Mouse (Mus musculus): ENCODE data around the gene March2. TPM values are rescaled to one million over a fixed set of nuclear protein-coding genes. Genes with fewer than 3 reads are reported as not detected.

March2 gene
- total and polyA plus RNA-seq, 2 experiments from 2014 or later: 88.5 to 117 TPM

- 80% methylated on average over 2 of the region's 2 CpGs for WGBS
- Histone ChIP-seq H3K4me3 (ENCODE audit: low read depth, low read length) (no peak overlapping the region), H3K27ac (ENCODE audit: low read depth) (no peak overlapping the region), H3K27me3 (ENCODE audit: control insufficient read depth, insufficient read depth, low read length) (no peaks in the 10 kb centered on the region), H3K4me2 (ENCODE audit: low read depth, low read length) (no peak overlapping the region), H3K9me3 (replicated peaks; ENCODE audit: control insufficient read depth, low read length) (no peaks in the 10 kb centered on the region), H3K9ac (replicated peaks; ENCODE audit: low read depth, low read length) (no peak overlapping the region), H3K36me3 (replicated peaks; ENCODE audit: control insufficient read depth, insufficient read depth, low read length) (peaks cover 20% of the 10 kb centered on the region), H3K4me1 (ENCODE audit: control insufficient read depth, insufficient read depth) (peaks cover 26% of the 10 kb centered on the region)
- DNase-seq (ENCODE audit: low spot score) (no peak), ATAC-seq (ENCODE audit: insufficient read depth, low read depth) (no peak)
- TF ChIP-seq CTCF (IDR thresholded peaks at IDR 0.05; ENCODE audit: low read depth): no peak
- no peak for TF ChIP-seq EP300 (IDR thresholded peaks at IDR 0.05; ENCODE audit: low read depth)
Measured at GRCm38 (mm10) chr17:33676086-33676485, 42.4 kb downstream of the March2 start.

- H3K9me3 ChIP-seq (replicated peaks; ENCODE audit: control insufficient read depth, low read length): no peaks in the 10 kb centered on the region
- H3K27me3 ChIP-seq (ENCODE audit: control insufficient read depth, insufficient read depth, low read length): no peaks in the 10 kb centered on the region
- no peak for ATAC-seq (ENCODE audit: insufficient read depth, low read depth)
- peaks cover 22% of the 10 kb centered on the region for H3K4me1 ChIP-seq (ENCODE audit: control insufficient read depth, insufficient read depth)
- no peak for TF ChIP-seq CTCF (IDR thresholded peaks at IDR 0.05; ENCODE audit: low read depth)
- peaks cover 20% of the 10 kb centered on the region for H3K36me3 ChIP-seq (replicated peaks; ENCODE audit: control insufficient read depth, insufficient read depth, low read length)
- DNase-seq (ENCODE audit: low spot score): no peak
- no peak overlapping the region for H3K27ac ChIP-seq (ENCODE audit: low read depth)
- H3K9ac ChIP-seq (replicated peaks; ENCODE audit: low read depth, low read length): no peak overlapping the region
- no peak overlapping the region for H3K4me3 ChIP-seq (ENCODE audit: low read depth, low read length)
- no peak overlapping the region for H3K4me2 ChIP-seq (ENCODE audit: low read depth, low read length)
Measured at GRCm38 (mm10) chr17:33675452-33675851, 43.0 kb downstream of the March2 start.

- H3K9me3 ChIP-seq (replicated peaks; ENCODE audit: control insufficient read depth, low read length): no peaks in the 10 kb centered on the region
- H3K4me1 ChIP-seq (ENCODE audit: control insufficient read depth, insufficient read depth): peaks cover 12% of the 10 kb centered on the region; the same call in 1 of the 2 replicates
- no peak overlapping the region for H3K4me2 ChIP-seq (ENCODE audit: low read depth, low read length)
- 83% methylated on average over 1 of the region's 1 CpGs for WGBS
- H3K9ac ChIP-seq (replicated peaks; ENCODE audit: low read depth, low read length): no peak overlapping the region
- H3K4me3 ChIP-seq (ENCODE audit: low read depth, low read length): no peak overlapping the region
- no peak overlapping the region for H3K27ac ChIP-seq (ENCODE audit: low read depth)
- H3K36me3 ChIP-seq (replicated peaks; ENCODE audit: control insufficient read depth, insufficient read depth, low read length): peaks cover 24% of the 10 kb centered on the region
- DNase-seq (ENCODE audit: low spot score) (no peak), ATAC-seq (ENCODE audit: insufficient read depth, low read depth) (no peak)
- TF ChIP-seq CTCF (IDR thresholded peaks at IDR 0.05; ENCODE audit: low read depth) (no peak), EP300 (IDR thresholded peaks at IDR 0.05; ENCODE audit: low read depth) (no peak)
- H3K27me3 ChIP-seq (ENCODE audit: control insufficient read depth, insufficient read depth, low read length): no peaks in the 10 kb centered on the region
Measured at GRCm38 (mm10) chr17:33673837-33674236, 44.6 kb downstream of the March2 start.

- WGBS: 95% methylated on average over 3 of the region's 3 CpGs
- ATAC-seq (ENCODE audit: insufficient read depth, low read depth): no peak
- H3K36me3 ChIP-seq (replicated peaks; ENCODE audit: control insufficient read depth, insufficient read depth, low read length): peaks cover 41% of the 10 kb centered on the region
Measured at GRCm38 (mm10) chr17:33669681-33670080, 48.8 kb downstream of the March2 start.

GRCm38 (mm10) chr17:33666813-33667212 lies 51.7 kb downstream of the March2 start:
- 13% methylated on average over 3 of the region's 3 CpGs for WGBS
- no peak overlapping the region for H3K9ac ChIP-seq (replicated peaks; ENCODE audit: low read depth, low read length)
- no peak overlapping the region; the same call in 1 of the 2 replicates for H3K27ac ChIP-seq (ENCODE audit: low read depth)
- no peak overlapping the region for H3K4me3 ChIP-seq (ENCODE audit: low read depth, low read length)
- no peak for TF ChIP-seq CTCF (IDR thresholded peaks at IDR 0.05; ENCODE audit: low read depth)
- no peak for TF ChIP-seq EP300 (IDR thresholded peaks at IDR 0.05; ENCODE audit: low read depth)
- H3K4me2 ChIP-seq (ENCODE audit: low read depth, low read length): no peak overlapping the region
- no peak for DNase-seq (ENCODE audit: low spot score)
- peaks cover 58% of the 10 kb centered on the region for H3K36me3 ChIP-seq (replicated peaks; ENCODE audit: control insufficient read depth, insufficient read depth, low read length)
- no peaks in the 10 kb centered on the region for H3K9me3 ChIP-seq (replicated peaks; ENCODE audit: control insufficient read depth, low read length)
- ATAC-seq (ENCODE audit: insufficient read depth, low read depth): no peak
- no peaks in the 10 kb centered on the region for H3K27me3 ChIP-seq (ENCODE audit: control insufficient read depth, insufficient read depth, low read length)
- no peaks in the 10 kb centered on the region for H3K4me1 ChIP-seq (ENCODE audit: control insufficient read depth, insufficient read depth)

More at GRCm38 (mm10) chr17:33669681-33670080, 48.8 kb downstream of the March2 start:
- H3K9ac ChIP-seq (replicated peaks; ENCODE audit: low read depth, low read length): no peak overlapping the region
- no peak overlapping the region for H3K4me3 ChIP-seq (ENCODE audit: low read depth, low read length)
- H3K4me1 ChIP-seq (ENCODE audit: control insufficient read depth, insufficient read depth): no peaks in the 10 kb centered on the region
- H3K27ac ChIP-seq (ENCODE audit: low read depth): no peak overlapping the region
- H3K27me3 ChIP-seq (ENCODE audit: control insufficient read depth, insufficient read depth, low read length): no peaks in the 10 kb centered on the region
- no peak overlapping the region for H3K4me2 ChIP-seq (ENCODE audit: low read depth, low read length)
- TF ChIP-seq CTCF (IDR thresholded peaks at IDR 0.05; ENCODE audit: low read depth) (no peak), EP300 (IDR thresholded peaks at IDR 0.05; ENCODE audit: low read depth) (no peak)
- H3K9me3 ChIP-seq (replicated peaks; ENCODE audit: control insufficient read depth, low read length): no peaks in the 10 kb centered on the region
- DNase-seq (ENCODE audit: low spot score): no peak

- no peak for TF ChIP-seq EP300 (IDR thresholded peaks at IDR 0.05; ENCODE audit: low read depth)
- TF ChIP-seq CTCF (IDR thresholded peaks at IDR 0.05; ENCODE audit: low read depth): no peak
- Histone ChIP-seq H3K9ac (replicated peaks; ENCODE audit: low read depth, low read length) (no peak overlapping the region), H3K4me1 (ENCODE audit: control insufficient read depth, insufficient read depth) (no peaks in the 10 kb centered on the region), H3K27ac (ENCODE audit: low read depth) (no peak overlapping the region), H3K9me3 (replicated peaks; ENCODE audit: control insufficient read depth, low read length) (no peaks in the 10 kb centered on the region), H3K4me2 (ENCODE audit: low read depth, low read length) (no peak overlapping the region), H3K4me3 (ENCODE audit: low read depth, low read length) (no peak overlapping the region), H3K27me3 (ENCODE audit: control insufficient read depth, insufficient read depth, low read length) (no peaks in the 10 kb centered on the region), H3K36me3 (replicated peaks; ENCODE audit: control insufficient read depth, insufficient read depth, low read length) (peaks cover 98% of the 10 kb centered on the region)
- DNase-seq (ENCODE audit: low spot score): no peak
- ATAC-seq (ENCODE audit: insufficient read depth, low read depth): peak; percentile 27; the same call in 1 of the 2 replicates
- WGBS: 97% methylated on average over 34 of the region's 34 CpGs
Measured at GRCm38 (mm10) chr17:33649781-33650475, 68.5 kb downstream of the March2 start.
